Mouse (Mus musculus): ENCODE data around the gene Kif26a. TPM values are rescaled to one million over a fixed set of nuclear protein-coding genes. Genes with fewer than 3 reads are reported as not detected.
A peak's percentile ranks its signal among the peaks of the same experiment; 100 is the strongest.

The Kif26a gene
- total RNA-seq, 1 experiment from 2014 or later, result 13.7 TPM

- peak; percentile 67 for DNase-seq
Observed at GRCm38 (mm10) chr12:112130161-112130860, 15.7 kb upstream of the Kif26a start.

DNA sequence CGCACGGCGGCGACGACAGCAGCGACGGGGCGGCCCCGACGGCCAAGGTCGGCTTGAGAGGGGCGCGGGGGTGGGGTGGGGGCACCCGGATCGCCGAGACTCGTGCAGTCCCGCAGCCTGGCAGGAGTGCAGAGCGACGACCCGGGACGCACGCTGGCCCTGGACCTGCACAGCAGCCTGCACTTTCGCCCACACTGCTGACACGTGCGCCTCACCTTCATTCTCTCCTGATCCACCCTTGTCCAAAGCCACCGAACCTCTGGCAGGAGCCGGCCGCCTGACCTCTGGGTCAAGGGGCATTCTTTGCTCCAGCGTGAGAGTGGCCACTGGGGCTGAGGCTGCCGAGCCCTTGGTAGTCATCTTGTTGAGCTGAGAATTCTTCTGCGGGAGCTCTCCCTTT is 15.1 kb upstream of the Kif26a start:
- no peak for DNase-seq

- peak; percentile 57 for DNase-seq
Observed at GRCm38 (mm10) chr12:112140231-112140630, 5.8 kb upstream of the Kif26a start.

DNA sequence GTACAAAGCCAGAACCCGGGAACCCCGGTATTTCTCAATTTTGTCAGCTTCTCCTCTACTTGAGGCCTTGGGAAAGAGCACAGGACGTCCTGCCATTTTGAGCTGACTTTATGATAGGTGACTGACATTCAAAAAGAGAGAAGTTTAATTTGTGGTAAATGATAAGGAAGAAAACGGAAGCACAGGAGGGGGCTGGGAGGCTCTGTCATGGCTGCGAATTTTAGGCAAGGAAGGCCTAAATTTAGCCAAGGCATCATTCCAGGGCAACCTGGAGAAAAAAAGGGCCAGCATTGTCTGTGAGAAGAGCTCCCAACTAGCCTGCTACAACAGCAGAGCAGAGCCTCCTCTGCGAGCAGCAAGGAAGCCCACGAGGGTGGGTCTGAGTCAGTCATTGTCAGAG is 5.3 kb upstream of the Kif26a start:
- DNase-seq, result no peak

DNA sequence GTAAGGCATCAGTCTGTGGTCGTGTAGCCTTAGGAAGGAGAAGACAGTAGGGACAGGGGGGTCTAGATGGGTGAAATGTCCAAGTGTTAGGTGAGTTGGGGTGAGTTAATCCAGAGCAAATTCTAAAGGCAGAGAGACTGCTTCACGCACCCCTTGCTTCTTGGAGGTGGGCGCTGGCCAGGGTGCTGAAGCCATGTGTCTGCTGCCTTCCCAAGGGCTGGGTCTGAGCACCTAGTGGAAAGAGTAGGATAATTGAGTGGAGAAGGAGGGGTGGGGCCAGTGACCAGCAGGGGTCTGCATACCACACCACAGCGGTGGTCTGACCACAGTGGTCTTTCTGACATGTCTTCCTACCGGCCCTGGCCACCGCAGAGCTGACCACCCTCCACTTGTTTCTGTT is 4.7 kb upstream of the Kif26a start:
- DNase-seq, result peak; percentile 77

GRCm38 (mm10) chr12:112143116-112143832 is 2.7 kb upstream of the Kif26a start:
- DNase-seq, result no peak

DNA sequence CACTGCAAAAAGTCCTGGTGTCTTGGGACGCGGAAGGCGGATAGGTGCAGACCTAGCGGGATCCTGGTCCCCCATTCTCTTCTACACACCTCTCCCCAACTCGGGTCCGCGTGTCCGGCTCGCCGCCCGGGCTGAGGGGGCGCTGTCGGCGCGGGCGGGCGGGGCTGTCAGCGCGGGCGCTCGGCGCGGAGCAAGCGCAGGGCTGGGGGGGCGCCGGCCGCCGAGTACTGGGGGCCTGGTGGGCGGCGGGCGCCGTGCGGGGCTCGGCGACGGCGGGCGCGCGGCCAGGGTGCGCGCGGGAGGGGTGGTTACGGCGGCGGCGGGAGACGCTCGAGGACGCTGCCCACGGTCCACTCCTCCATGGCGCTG is 2.2 kb upstream of the Kif26a start:
- no peak for DNase-seq

DNA sequence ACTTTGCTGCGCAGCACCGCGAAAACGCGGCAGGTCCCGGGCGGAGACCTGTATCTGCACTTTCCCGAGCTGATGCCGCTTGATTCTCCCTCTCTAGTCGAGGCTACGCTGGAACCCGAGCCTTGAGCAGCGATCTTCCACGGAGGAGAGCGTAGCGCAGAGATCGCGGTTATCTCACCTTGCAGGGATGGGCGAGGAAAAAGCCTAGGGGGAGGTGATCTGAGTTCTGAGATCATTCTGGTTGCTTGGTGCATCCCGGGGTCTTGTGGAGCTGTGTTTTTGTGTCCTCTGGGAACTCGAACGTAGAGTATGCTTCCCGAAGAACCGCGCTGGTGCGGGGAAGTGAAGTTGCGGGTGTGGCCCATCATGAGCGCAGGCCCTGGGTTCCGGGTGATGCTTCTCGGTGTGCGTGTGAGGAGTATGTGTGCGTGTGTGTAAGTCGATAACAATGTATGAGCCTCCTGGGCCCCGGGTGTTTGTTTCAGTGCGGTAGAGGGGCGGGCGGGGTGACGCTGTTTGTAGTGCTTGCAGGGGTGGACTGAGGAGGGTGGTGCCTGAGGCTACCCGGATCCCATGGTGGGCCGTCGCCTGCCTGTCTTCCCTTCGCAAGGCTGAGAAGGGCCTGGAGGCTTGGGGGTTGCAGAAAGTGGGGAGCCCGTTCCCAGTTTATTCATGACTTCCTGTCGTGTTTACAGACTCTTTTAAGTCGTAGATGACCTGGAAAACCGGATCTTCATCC is 1.5 kb upstream of the Kif26a start:
- no peak for DNase-seq

GRCm38 (mm10) chr12:112145211-112145874 is 665 bp upstream of the Kif26a start:
- peak; percentile 86 for DNase-seq

DNA sequence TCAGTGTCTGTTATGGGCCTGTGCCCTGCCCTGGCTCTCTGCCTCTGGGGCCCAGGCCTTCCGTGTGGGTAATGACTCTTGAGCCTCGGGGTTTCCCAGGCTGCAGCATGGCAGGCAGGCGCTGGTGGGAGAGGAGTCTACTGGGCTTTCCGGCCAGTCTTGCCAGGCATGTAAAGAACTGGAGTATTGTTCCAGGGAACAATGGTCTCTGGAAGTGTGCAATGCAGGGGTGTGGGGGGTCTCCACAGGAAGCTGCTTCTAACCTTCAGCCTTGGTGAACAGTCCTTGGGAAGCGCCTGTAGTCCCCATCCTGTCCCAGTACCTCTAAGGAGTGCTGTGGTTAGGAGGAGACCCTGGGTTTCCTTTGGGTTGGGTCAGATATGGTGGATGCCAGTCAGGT is 1.4 kb downstream of the Kif26a start:
- DNase-seq, result no peak

GRCm38 (mm10) chr12:112150011-112150410 is 4.0 kb downstream of the Kif26a start:
- no peak for DNase-seq

DNA sequence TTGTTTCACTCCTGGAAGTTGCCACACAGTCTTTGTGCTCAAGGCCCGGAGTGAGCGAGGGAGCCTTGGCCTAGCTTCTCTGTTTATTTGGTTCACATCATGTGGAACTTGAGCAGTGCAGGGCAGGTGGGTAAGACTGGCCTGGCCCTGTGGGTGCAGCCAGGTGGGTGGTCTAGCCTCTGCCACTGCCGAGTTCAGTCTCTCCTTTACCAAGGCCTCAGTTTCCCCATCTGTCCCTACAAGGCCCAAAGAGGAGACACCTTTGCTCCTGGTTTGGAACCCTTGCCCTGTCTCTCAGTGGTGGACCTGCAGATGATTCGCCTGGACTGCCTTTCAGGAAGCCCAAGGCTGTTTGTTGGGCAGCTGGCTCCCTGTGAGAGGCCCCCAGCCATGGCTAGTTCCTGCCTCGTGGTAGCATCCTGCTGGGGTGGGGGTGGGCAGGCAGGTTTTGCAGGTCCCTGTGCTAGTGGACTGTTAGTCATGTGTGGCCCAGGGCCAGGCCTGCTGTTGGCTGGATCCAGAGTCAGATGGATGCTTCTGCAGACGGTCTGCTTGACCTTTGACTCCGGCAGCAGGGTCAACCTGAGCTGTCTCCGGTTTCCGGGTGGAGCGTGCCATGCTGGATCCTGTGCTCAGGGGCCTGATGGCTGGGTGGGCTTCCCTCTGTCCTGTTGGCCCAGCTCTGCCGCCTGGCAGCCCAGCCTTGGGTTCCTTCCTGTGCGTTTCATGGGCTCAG is 5.4 kb downstream of the Kif26a start:
- DNase-seq, result peak; percentile 68

- DNase-seq, result no peak
Observed at GRCm38 (mm10) chr12:112151980-112152362, 6.0 kb downstream of the Kif26a start.

DNA sequence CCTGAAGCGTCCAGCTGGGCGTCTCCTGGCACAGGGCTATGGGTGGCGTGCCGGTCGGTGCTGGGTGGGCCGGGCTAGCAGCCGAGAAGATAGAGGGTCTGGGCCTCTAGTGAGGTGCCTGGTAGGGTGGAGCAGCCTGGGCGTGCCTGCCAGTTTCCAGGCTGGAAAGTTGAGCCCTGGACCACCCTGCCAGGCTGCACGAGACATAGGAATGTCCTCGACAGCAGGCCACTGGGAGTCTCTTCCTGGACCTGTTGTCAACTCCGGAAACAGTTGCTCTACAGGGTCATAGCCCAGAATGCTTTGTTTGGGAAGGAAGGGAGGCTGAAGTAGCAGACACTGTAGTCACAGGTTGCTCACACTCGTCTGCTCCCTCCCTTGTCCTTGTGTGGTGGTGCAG is 7.6 kb downstream of the Kif26a start:
- no peak for DNase-seq

- DNase-seq, result no peak
Observed at GRCm38 (mm10) chr12:112154476-112154875, 8.5 kb downstream of the Kif26a start.

- DNase-seq, result peak; percentile 42
Observed at GRCm38 (mm10) chr12:112155218-112156051, 9.4 kb downstream of the Kif26a start.

DNA sequence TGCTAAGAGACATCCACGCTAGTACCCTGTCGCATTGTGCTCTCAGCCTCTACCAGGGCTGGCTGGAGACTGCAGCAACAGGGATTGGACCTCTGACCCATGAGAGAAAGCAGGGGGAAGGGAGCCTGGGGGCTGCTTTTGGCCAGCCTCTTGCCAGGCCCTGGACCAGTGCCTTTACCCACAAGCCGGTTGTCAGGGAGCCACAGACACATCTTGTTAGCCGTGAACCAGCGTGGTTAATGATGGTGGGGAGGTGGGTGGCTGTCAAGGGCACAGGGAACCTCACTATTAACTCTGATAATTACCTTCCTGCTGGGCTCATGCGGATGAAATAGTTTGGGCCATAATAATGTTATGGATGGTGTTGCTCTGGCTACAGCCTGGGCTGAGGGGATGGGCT is 10.8 kb downstream of the Kif26a start:
- DNase-seq, result no peak

DNA sequence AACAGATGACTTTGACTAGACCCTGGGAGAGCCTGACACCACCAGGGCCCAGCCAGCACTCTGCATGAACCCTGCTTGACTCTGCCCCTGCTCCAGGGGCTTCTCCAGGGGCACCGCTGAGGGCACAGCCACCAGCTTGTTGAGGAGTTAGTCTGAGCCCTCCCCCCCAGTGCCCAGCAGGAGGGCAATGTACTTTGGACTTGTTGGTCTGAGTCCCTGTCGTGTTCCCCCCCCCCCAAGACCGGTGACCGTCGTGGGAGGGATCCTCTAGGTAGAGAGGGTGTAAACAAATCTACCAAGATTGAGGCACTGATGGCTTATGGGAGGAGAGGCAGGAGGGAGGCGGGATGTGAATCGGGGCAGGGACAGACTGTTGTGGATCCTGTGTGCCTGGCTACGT is 12.2 kb downstream of the Kif26a start:
- no peak for DNase-seq

GRCm38 (mm10) chr12:112158784-112159183 is 12.8 kb downstream of the Kif26a start:
- no peak for DNase-seq

DNA sequence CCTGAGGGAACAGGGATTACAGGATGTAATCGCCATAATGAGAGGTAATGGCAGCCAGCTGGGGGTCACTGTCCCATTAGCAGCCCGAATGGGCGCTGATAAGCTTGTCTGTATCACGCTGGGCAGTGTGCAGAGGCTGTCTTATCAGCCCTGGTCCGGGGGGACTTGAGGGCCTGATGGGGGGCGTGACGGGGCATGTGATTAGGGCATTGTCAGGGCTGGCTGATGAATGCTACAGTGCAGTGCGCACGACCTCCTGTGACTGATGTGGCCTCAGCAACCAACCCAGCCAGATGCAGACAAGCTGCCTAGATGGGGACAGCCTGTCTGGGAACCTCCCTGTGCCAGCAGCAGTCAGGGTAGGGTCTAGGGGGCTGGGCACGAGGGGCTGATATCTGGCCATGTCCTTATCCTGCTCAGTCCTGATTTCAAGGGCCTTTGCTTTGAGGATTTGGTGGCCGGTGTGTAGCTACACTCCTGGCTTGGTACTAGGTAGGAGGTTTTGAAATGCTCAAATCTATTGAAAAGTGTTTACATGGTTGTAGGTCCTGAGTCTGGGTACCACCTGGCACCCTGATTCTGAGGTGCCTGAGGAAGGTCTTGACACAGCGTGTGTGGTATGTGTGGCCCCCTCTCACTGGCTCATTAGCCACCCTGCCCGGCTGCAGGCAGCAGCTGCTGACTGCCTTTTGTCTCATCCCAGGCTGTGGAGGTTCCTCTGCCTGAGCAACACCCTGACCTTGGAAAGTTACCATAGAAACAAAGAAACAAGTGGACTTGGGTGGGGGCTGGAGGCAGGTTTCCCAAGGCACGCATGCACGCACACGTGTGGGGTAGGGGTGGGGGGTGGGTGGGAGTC is 18.2 kb downstream of the Kif26a start:
- DNase-seq, result no peak

Data from adrenal gland, postnatal 25 days (tissue).